Mouse (Mus musculus): ENCODE results near the gene Rdh11. TPM values are rescaled to one million over a fixed set of nuclear protein-coding genes. Genes with fewer than 3 reads are reported as not detected.

Rdh11 gene
- polyA plus RNA-seq, 1 experiment from 2014 or later, result 35.2 TPM

DNA sequence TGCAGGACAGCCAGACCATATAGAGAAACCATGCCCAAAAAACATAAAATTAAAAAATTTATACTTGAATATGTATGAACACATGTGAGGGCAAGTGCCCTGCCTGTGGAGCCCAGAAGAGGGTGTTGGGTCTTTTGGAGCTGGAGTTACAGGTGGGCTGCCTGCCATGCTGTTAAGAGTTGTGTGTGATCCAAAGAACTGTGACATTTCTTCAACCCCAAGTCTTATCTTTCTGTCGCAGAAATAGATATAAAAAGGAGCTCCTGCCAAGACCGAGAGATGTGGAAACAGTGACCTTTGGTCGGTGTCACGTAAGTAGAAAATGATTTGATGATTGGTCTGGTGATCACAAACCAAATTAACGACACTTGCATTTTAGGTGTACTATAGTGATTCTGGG, 18.4 kb downstream of the Rdh11 start:
- H3K9me3 ChIP-seq, result no peaks in the 10 kb centered on the region
- WGBS, result 87% methylated on average over 5 of the region's 5 CpGs
- H3K4me2 ChIP-seq, result no peak overlapping the region
- no peaks in the 10 kb centered on the region for H3K27me3 ChIP-seq
- H3K36me3 ChIP-seq, result peaks cover 18% of the 10 kb centered on the region
- H3K9ac ChIP-seq, result no peak overlapping the region
- ATAC-seq (ENCODE audit: low FRiP score, low read depth), result no peak
- peaks cover 16% of the 10 kb centered on the region for H3K4me1 ChIP-seq (replicated peaks)
- H3K27ac ChIP-seq (replicated peaks), result no peak overlapping the region
- H3K4me3 ChIP-seq, result no peak overlapping the region

GRCm38 (mm10) chr12:79172019-79172941, 19.8 kb downstream of the Rdh11 start, which contains the start of gene Vti1b:
Vti1b (minus strand) TSS chr12:79172667.
- Histone ChIP-seq H3K9ac (peak within 1 kb of the TSS; percentile 90), H3K36me3 (peaks cover 18% of the 10 kb centered on the region), H3K4me1 (replicated peaks) (peaks cover 16% of the 10 kb centered on the region), H3K27me3 (no peaks in the 10 kb centered on the region), H3K4me3 (peak within 1 kb of the TSS; percentile 98), H3K27ac (replicated peaks) (peak within 1 kb of the TSS; percentile 95), H3K9me3 (no peaks in the 10 kb centered on the region), H3K4me2 (peak within 1 kb of the TSS; percentile 83)
- under 1% methylated on average over 67 of the region's 73 CpGs for WGBS
- ATAC-seq (ENCODE audit: low FRiP score, low read depth), result peak; percentile 98

GRCm38 (mm10) chr12:79171269-79171995, 20.7 kb downstream of the Rdh11 start:
- Histone ChIP-seq H3K4me1 (replicated peaks) (peaks cover 16% of the 10 kb centered on the region), H3K9me3 (no peaks in the 10 kb centered on the region), H3K4me2 (peak overlapping the region; percentile 83), H3K27ac (replicated peaks) (peak overlapping the region; percentile 95; the same call in 1 of the 2 replicates), H3K27me3 (no peaks in the 10 kb centered on the region), H3K4me3 (peak overlapping the region; percentile 98), H3K9ac (peak overlapping the region; percentile 90), H3K36me3 (peaks cover 18% of the 10 kb centered on the region)
- ATAC-seq (ENCODE audit: low FRiP score, low read depth), result no peak
- 34% methylated on average over 12 of the region's 12 CpGs for WGBS

GRCm38 (mm10) chr12:79170421-79170820, 21.7 kb downstream of the Rdh11 start:
- H3K27ac ChIP-seq (replicated peaks), result no peak overlapping the region
- ATAC-seq (ENCODE audit: low FRiP score, low read depth), result no peak
- H3K4me1 ChIP-seq (replicated peaks), result peaks cover 16% of the 10 kb centered on the region
- H3K36me3 ChIP-seq, result peaks cover 12% of the 10 kb centered on the region
- no peaks in the 10 kb centered on the region for H3K9me3 ChIP-seq
- 69% methylated on average over 3 of the region's 3 CpGs for WGBS
- no peaks in the 10 kb centered on the region for H3K27me3 ChIP-seq
- no peak overlapping the region for H3K4me2 ChIP-seq
- H3K4me3 ChIP-seq, result no peak overlapping the region
- H3K9ac ChIP-seq, result no peak overlapping the region

DNA sequence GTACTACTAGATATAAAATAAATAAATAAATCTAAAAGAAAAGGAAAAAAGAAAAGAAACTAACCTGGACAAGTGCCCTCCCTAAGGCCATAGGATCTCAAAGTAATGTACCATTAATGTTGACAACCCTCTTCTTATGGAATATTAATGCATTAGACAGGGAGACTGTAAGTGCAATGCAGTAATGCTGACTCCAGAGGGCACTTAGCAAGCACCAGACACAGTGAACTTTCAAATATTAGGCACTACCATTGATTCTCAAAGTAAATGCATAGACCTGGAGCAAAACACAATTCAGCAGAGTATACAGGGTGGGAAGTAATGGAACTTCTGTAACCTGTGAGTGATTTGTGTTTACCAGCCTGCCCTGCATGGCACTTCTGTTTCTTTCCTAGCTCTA, 22.9 kb downstream of the Rdh11 start:
- Histone ChIP-seq H3K4me3 (no peak overlapping the region), H3K27me3 (no peaks in the 10 kb centered on the region), H3K4me1 (replicated peaks) (peaks cover 16% of the 10 kb centered on the region), H3K27ac (replicated peaks) (no peak overlapping the region), H3K9ac (no peak overlapping the region), H3K4me2 (no peak overlapping the region), H3K36me3 (peaks cover 11% of the 10 kb centered on the region; the same call in 1 of the 2 replicates), H3K9me3 (no peaks in the 10 kb centered on the region)
- no peak for ATAC-seq (ENCODE audit: low FRiP score, low read depth)

DNA sequence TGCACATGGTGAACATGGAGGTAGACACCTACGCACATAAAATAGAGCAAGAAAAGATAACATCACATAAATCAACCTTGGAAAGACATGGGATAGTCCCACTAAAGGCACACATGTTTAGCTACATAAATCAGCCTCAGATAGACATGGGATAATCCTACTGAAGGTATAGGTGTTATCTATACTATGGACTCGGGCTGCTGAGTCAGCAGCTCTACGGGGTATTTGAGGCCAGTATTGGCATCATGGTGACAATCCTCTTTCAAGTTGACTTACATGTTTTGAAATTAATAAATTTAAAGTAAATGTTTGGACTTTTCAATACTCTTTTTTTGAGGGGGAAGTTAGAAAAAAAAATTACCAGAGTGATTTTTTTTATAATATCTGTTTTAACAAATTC, 29.2 kb downstream of the Rdh11 start:
- Histone ChIP-seq H3K9me3 (no peaks in the 10 kb centered on the region), H3K4me3 (no peak overlapping the region), H3K27ac (replicated peaks) (no peak overlapping the region), H3K9ac (no peak overlapping the region), H3K36me3 (peaks cover 65% of the 10 kb centered on the region), H3K4me2 (no peak overlapping the region), H3K4me1 (replicated peaks) (no peaks in the 10 kb centered on the region), H3K27me3 (no peaks in the 10 kb centered on the region)
- WGBS, result 98% methylated on average over 3 of the region's 3 CpGs
- ATAC-seq (ENCODE audit: low FRiP score, low read depth), result no peak

- Histone ChIP-seq H3K36me3 (peaks cover 30% of the 10 kb centered on the region), H3K4me3 (no peak overlapping the region), H3K4me1 (replicated peaks) (no peaks in the 10 kb centered on the region), H3K9me3 (no peaks in the 10 kb centered on the region), H3K9ac (no peak overlapping the region), H3K4me2 (no peak overlapping the region), H3K27ac (replicated peaks) (no peak overlapping the region), H3K27me3 (no peaks in the 10 kb centered on the region)
- 94% methylated on average over 6 of the region's 6 CpGs for WGBS
- no peak for ATAC-seq (ENCODE audit: low FRiP score, low read depth)
These were observed 42.4 kb downstream of the Rdh11 start for GRCm38 (mm10) chr12:79149653-79150052.

DNA sequence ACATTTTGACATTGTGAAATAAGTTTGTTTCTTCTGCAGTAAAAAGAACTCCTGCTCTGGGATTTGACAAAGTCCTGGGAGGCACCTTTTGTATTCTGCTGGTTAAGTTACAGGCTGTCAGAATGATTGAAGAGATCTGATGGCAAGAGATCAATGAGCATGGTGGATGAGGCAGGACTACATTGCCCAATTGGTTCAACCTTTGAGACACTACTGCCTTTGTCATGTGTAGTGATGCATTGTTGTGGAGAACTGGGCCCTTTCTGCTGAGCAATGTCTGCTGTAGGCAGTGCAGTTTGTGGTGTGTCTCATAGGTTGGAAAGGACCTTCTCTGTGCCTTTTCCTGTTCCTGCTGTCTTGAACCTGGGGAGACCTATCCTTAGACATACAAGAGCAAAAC, 50.7 kb downstream of the Rdh11 start:
- Histone ChIP-seq H3K27ac (replicated peaks) (no peak overlapping the region), H3K9me3 (no peaks in the 10 kb centered on the region), H3K4me1 (replicated peaks) (no peaks in the 10 kb centered on the region), H3K4me3 (no peak overlapping the region), H3K27me3 (no peaks in the 10 kb centered on the region), H3K36me3 (no peaks in the 10 kb centered on the region), H3K4me2 (no peak overlapping the region), H3K9ac (no peak overlapping the region)
- ATAC-seq (ENCODE audit: low FRiP score, low read depth), result no peak

- no peaks in the 10 kb centered on the region for H3K27me3 ChIP-seq
- H3K4me3 ChIP-seq, result no peak overlapping the region
- ATAC-seq (ENCODE audit: low FRiP score, low read depth), result no peak
- H3K9ac ChIP-seq, result no peak overlapping the region
- H3K27ac ChIP-seq (replicated peaks), result no peak overlapping the region
- no peaks in the 10 kb centered on the region for H3K4me1 ChIP-seq (replicated peaks)
- H3K36me3 ChIP-seq, result no peaks in the 10 kb centered on the region
- no peaks in the 10 kb centered on the region for H3K9me3 ChIP-seq
- H3K4me2 ChIP-seq, result no peak overlapping the region
- 89% methylated on average over 2 of the region's 2 CpGs for WGBS
These were observed 51.3 kb downstream of the Rdh11 start for GRCm38 (mm10) chr12:79140811-79141210.

- Histone ChIP-seq H3K27me3 (no peaks in the 10 kb centered on the region), H3K4me3 (no peak overlapping the region), H3K4me2 (no peak overlapping the region), H3K36me3 (no peaks in the 10 kb centered on the region), H3K9ac (no peak overlapping the region), H3K4me1 (replicated peaks) (no peaks in the 10 kb centered on the region), H3K9me3 (no peaks in the 10 kb centered on the region), H3K27ac (replicated peaks) (no peak overlapping the region)
- no peak for ATAC-seq (ENCODE audit: low FRiP score, low read depth)
- WGBS, result 67% methylated on average over 1 of the region's 1 CpGs
These were observed 52.7 kb downstream of the Rdh11 start for GRCm38 (mm10) chr12:79139417-79139816.

- no peak for ATAC-seq (ENCODE audit: low FRiP score, low read depth)
- H3K27me3 ChIP-seq, result no peaks in the 10 kb centered on the region
These were observed 53.1 kb downstream of the Rdh11 start for GRCm38 (mm10) chr12:79138999-79139398.

GRCm38 (mm10) chr12:79136949-79137348, 55.1 kb downstream of the Rdh11 start:
- peaks cover 6% of the 10 kb centered on the region for H3K4me1 ChIP-seq (replicated peaks)
- no peak overlapping the region for H3K4me2 ChIP-seq

More at GRCm38 (mm10) chr12:79138999-79139398, 53.1 kb downstream of the Rdh11 start:
- no peak overlapping the region for H3K27ac ChIP-seq (replicated peaks)
- no peaks in the 10 kb centered on the region for H3K4me1 ChIP-seq (replicated peaks)
- H3K9ac ChIP-seq, result no peak overlapping the region
- no peaks in the 10 kb centered on the region for H3K9me3 ChIP-seq
- H3K4me2 ChIP-seq, result no peak overlapping the region
- no peaks in the 10 kb centered on the region for H3K36me3 ChIP-seq
- H3K4me3 ChIP-seq, result no peak overlapping the region

More at GRCm38 (mm10) chr12:79136949-79137348, 55.1 kb downstream of the Rdh11 start:
- Histone ChIP-seq H3K4me3 (no peak overlapping the region), H3K9ac (no peak overlapping the region), H3K9me3 (no peaks in the 10 kb centered on the region), H3K27me3 (no peaks in the 10 kb centered on the region; the same call in 1 of the 2 replicates), H3K27ac (replicated peaks) (no peak overlapping the region), H3K36me3 (no peaks in the 10 kb centered on the region)
- no peak for ATAC-seq (ENCODE audit: low FRiP score, low read depth)
- 66% methylated on average over 7 of the region's 7 CpGs for WGBS

All from hindbrain, embryonic 15.5 days (tissue).